In genomic region chr17:25273706-25274501, GRCm38 (mm10) we compare ENCODE assay signal across 7 mouse cellular contexts. TPM values are rescaled to one million over a fixed set of nuclear protein-coding genes. Genes with fewer than 3 reads are reported as not detected.
DNase-seq lines count a peak whose midpoint lies in the region; ATAC-seq lines count a peak whose summit lies in the region.

No protein-coding gene starts in this region.

- H3K36me3 ChIP-seq in intestine, embryonic 15.5 days = peaks cover 11% of the 10 kb centered on the region
- H3K36me3 ChIP-seq in midbrain, embryonic 11.5 days (ENCODE audit: control insufficient read depth, insufficient read depth, low read length) = peaks cover 4% of the 10 kb centered on the region

- H3K9ac ChIP-seq in intestine, embryonic 15.5 days = peak overlapping the region; percentile 100
- H3K9ac ChIP-seq in midbrain, embryonic 11.5 days (ENCODE audit: low read length) = peak overlapping the region; percentile 100

- H3K4me3 ChIP-seq in intestine, embryonic 15.5 days (replicated peaks) = peak overlapping the region; percentile 92
- H3K4me3 ChIP-seq in midbrain, embryonic 11.5 days (ENCODE audit: low read depth, low read length) = peak overlapping the region; percentile 98

- H3K27ac ChIP-seq in intestine, embryonic 15.5 days = peak overlapping the region; percentile 99
- H3K27ac ChIP-seq in midbrain, embryonic 11.5 days (ENCODE audit: low read depth, low read length) = peak overlapping the region; percentile 97

- WGBS in intestine, embryonic 15.5 days = under 1% methylated on average over 43 of the region's 45 CpGs
- WGBS in midbrain, embryonic 11.5 days = 2% methylated on average over 39 of the region's 45 CpGs

- intact Hi-C loops in gastrocnemius, postnatal 36 days (cut with DNase I) = loop anchor here (5.0 kb wide), 1 partner anchor 87 kb away; the partner anchor contains the start of gene Unkl
- intact Hi-C loops in left cerebral cortex, postnatal 36 days (cut with DNase I) = loop anchor here (2.0 to 5.0 kb wide), 2 partner anchors 89 to 157 kb away; partner anchors contain the start of genes BC003965 and Telo2

- peaks cover 25% of the 10 kb centered on the region for H3K4me1 ChIP-seq in intestine, embryonic 15.5 days (replicated peaks)
- H3K4me1 ChIP-seq in midbrain, embryonic 11.5 days (ENCODE audit: control insufficient read depth, insufficient read depth, low read length) = peaks cover 17% of the 10 kb centered on the region

- peak; percentile 87 for ATAC-seq in intestine, embryonic 15.5 days
- ATAC-seq in midbrain, embryonic 11.5 days (ENCODE audit: low FRiP score) = peak; percentile 89

- no peaks in the 10 kb centered on the region for H3K9me3 ChIP-seq in intestine, embryonic 15.5 days
- no peaks in the 10 kb centered on the region for H3K9me3 ChIP-seq in midbrain, embryonic 11.5 days (ENCODE audit: control insufficient read depth, low read length)

- H3K4me2 ChIP-seq in intestine, embryonic 15.5 days (replicated peaks) = peak overlapping the region; percentile 74
- H3K4me2 ChIP-seq in midbrain, embryonic 11.5 days = peak overlapping the region; percentile 45

- peak; percentile 98 for DNase-seq in adrenal gland, adult 2 months
- DNase-seq in embryo, embryonic 11.5 days (ENCODE audit: low read depth, low spot score) = peak; percentile 97
- DNase-seq in gastrocnemius, postnatal 36 days = peak; percentile 89 to 99
- DNase-seq in left cerebral cortex, postnatal 36 days (ENCODE audit: low spot score in 2 of 2) = peak; percentile 97 to 99
- DNase-seq in midbrain, embryonic 11.5 days (ENCODE audit: low spot score, missing footprints) = peak; percentile 100
- peak; percentile 97 for DNase-seq in skeletal muscle tissue, adult 2 months (ENCODE audit: low read depth, low spot score)

- no peaks in the 10 kb centered on the region for H3K27me3 ChIP-seq in intestine, embryonic 15.5 days (replicated peaks)
- H3K27me3 ChIP-seq in midbrain, embryonic 11.5 days (ENCODE audit: control insufficient read depth, insufficient read depth, low read length) = no peaks in the 10 kb centered on the region

RNA-seq across cellular contexts. Expression of gene Ube2i, which starts 0.5 kb away (rescaled TPM):
- total RNA-seq in adrenal gland, adult 2 months (2021) = 100 to 1,000 TPM; 225 to 248 TPM
- polyA plus RNA-seq in adrenal gland, adult 2 months (2012; rRNA removed) = 79.5 and 103 TPM in 2 replicates
- total RNA-seq in gastrocnemius, postnatal 36 days (2021) = 10 to 100 TPM; 55.0 to 60.6 TPM
- polyA plus RNA-seq in intestine, embryonic 15.5 days (2015; fragmentation: Nextera tagmentation; extraction: Ambion mirVana) = 490 and 556 TPM in 2 replicates
- total RNA-seq in left cerebral cortex, postnatal 36 days (2021) = 100 to 1,000 TPM; 221 to 225 TPM
- polyA plus RNA-seq in midbrain, embryonic 11.5 days (2014; fragmentation: Nextera tagmentation; extraction: Ambion mirVana) = 863 and 877 TPM in 2 replicates

RNA-seq across cellular contexts. Expression of gene Baiap3, which starts 17.7 kb away (rescaled TPM):
- total RNA-seq in adrenal gland, adult 2 months (2021) = 10 to 100 TPM in 1 of 2 experiments, 1 to 10 TPM in 1; 9.7 to 10.1 TPM
- polyA plus RNA-seq in adrenal gland, adult 2 months (2012; rRNA removed) = 84.6 and 90.0 TPM in 2 replicates
- not detected for total RNA-seq in gastrocnemius, postnatal 36 days (2021)
- polyA plus RNA-seq in intestine, embryonic 15.5 days (2015; fragmentation: Nextera tagmentation; extraction: Ambion mirVana) = 4.0 and 4.3 TPM in 2 replicates
- total RNA-seq in left cerebral cortex, postnatal 36 days (2021) = 10 to 100 TPM; 12.3 to 24.4 TPM
- polyA plus RNA-seq in midbrain, embryonic 11.5 days (2014; fragmentation: Nextera tagmentation; extraction: Ambion mirVana) = 1.3 and 1.4 TPM in 2 replicates

RNA-seq across cellular contexts. Expression of gene Prss34, which starts 24.3 kb away (rescaled TPM):
- under 1 TPM; 0.23 to 0.48 TPM for total RNA-seq in adrenal gland, adult 2 months (2021)
- polyA plus RNA-seq in adrenal gland, adult 2 months (2012; rRNA removed) = not detected in 2 replicates
- total RNA-seq in gastrocnemius, postnatal 36 days (2021) = under 1 TPM; 0.20 to 0.36 TPM
- polyA plus RNA-seq in intestine, embryonic 15.5 days (2015; fragmentation: Nextera tagmentation; extraction: Ambion mirVana) = 0.62 TPM in 1 of 2 replicates, not detected in the other
- not detected for total RNA-seq in left cerebral cortex, postnatal 36 days (2021)
- polyA plus RNA-seq in midbrain, embryonic 11.5 days (2014; fragmentation: Nextera tagmentation; extraction: Ambion mirVana) = not detected in 2 replicates

RNA-seq across cellular contexts. Expression of gene Tsr3, which starts 33.9 kb away (rescaled TPM):
- total RNA-seq in adrenal gland, adult 2 months (2021) = 10 to 100 TPM; 18.5 to 25.1 TPM
- polyA plus RNA-seq in adrenal gland, adult 2 months (2012; rRNA removed) = 24.1 and 28.9 TPM in 2 replicates
- 10 to 100 TPM; 15.8 to 18.4 TPM for total RNA-seq in gastrocnemius, postnatal 36 days (2021)
- 37.7 and 38.5 TPM in 2 replicates for polyA plus RNA-seq in intestine, embryonic 15.5 days (2015; fragmentation: Nextera tagmentation; extraction: Ambion mirVana)
- 10 to 100 TPM; 21.9 to 26.2 TPM for total RNA-seq in left cerebral cortex, postnatal 36 days (2021)
- 62.5 and 64.3 TPM in 2 replicates for polyA plus RNA-seq in midbrain, embryonic 11.5 days (2014; fragmentation: Nextera tagmentation; extraction: Ambion mirVana)

RNA-seq across cellular contexts. Expression of gene Gnptg, which starts 34.0 kb away (rescaled TPM):
- 10 to 100 TPM; 50.4 to 50.6 TPM for total RNA-seq in adrenal gland, adult 2 months (2021)
- 32.6 and 40.0 TPM in 2 replicates for polyA plus RNA-seq in adrenal gland, adult 2 months (2012; rRNA removed)
- total RNA-seq in gastrocnemius, postnatal 36 days (2021) = 10 to 100 TPM; 13.8 to 14.1 TPM
- polyA plus RNA-seq in intestine, embryonic 15.5 days (2015; fragmentation: Nextera tagmentation; extraction: Ambion mirVana) = 40.6 and 42.7 TPM in 2 replicates
- 10 to 100 TPM; 80.5 to 80.8 TPM for total RNA-seq in left cerebral cortex, postnatal 36 days (2021)
- polyA plus RNA-seq in midbrain, embryonic 11.5 days (2014; fragmentation: Nextera tagmentation; extraction: Ambion mirVana) = 59.5 and 63.2 TPM in 2 replicates

Comparison
In these comparisons a context has a peak if more than half of its experiments do, and no peak if none do; other contexts are left out.
1. Peak in every context shown above with its lines: DNase-seq, ATAC-seq, H3K4me3 ChIP-seq and H3K27ac ChIP-seq.
2. RNA of gene Baiap3, which starts 17.7 kb away (total RNA-seq): 12.3 to 24.4 TPM in left cerebral cortex, postnatal 36 days and 9.7 to 10.1 TPM in adrenal gland, adult 2 months; not detected in gastrocnemius, postnatal 36 days; every median in the first group is over 4 times any median in the second.